Mouse (Mus musculus) layer of hippocampus, postnatal 25 days (tissue): Measurements from ENCODE around the gene Fabp2. TPM values are rescaled to one million over a fixed set of nuclear protein-coding genes. Genes with fewer than 3 reads are reported as not detected.

Experiments used
- DNase-seq, 2 experiments: peaks; one replicate each; pipeline ENCODE4 v3.0.0; 2022; ENCODE audit warnings: mixed read lengths in 2 of 2, low spot score in 1 of 2; ENCODE audit errors: extremely low spot score in 1 of 2
- total RNA-seq, 2 experiments: library from RNA; stranded (reverse); gene quantifications; 2 replicates each; pipeline ENCODE4 v1.2.3; 2021

The Fabp2 gene
- not detected for total RNA-seq

DNA sequence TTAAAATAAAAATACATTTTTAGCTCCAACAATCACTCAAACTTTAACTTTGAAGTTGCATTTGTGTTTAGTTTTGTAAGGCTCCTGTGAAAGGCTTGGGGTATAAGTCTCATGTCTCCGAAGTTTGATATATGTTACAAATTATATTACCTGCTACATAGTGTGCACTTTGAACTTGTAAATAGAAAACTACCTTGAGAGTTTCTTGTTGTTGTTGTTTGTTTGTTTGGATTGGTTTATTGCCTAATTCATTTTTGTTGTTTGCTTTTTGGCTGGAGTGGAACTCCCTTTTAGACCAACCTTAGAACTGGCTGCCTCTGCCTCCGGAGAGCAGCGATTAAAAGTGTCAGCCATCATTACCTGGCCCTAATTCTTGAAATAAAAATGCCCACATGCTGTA, at the start of gene Fabp2:
Gene Fabp2 (plus strand): TSS at position 301 of the 400 bp plus-strand sequence.
- no peak for DNase-seq

DNA sequence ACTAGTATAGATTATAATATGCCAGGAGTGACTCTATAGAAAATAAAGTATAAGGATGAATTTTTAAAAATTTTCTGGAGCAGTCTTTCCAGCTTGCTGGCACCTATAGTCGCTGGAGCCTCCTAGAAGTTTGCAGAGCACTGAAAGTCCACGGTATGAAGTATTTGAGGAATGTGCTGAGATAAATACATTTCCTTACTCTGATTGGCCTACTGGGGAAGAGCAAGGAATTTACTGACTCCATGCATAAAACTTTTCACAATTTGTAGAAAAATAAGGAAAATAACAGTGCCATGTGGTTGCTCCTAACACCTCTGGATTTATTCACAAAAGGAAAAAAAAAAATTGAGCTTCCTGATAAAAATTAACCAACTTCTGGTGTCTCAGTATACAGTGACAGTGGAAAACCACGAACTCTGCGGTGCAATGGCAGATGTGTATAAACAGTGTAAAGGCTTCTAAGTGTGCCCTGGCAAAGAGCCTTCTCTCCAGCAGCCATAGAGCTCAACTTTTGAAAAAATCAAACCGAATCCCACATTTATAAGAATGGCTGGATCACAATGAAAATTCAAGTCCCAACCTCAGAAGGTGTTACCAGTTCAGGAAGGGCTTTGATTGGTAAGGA, 46.4 kb upstream of the Fabp2 start:
- no peak for DNase-seq

DNA sequence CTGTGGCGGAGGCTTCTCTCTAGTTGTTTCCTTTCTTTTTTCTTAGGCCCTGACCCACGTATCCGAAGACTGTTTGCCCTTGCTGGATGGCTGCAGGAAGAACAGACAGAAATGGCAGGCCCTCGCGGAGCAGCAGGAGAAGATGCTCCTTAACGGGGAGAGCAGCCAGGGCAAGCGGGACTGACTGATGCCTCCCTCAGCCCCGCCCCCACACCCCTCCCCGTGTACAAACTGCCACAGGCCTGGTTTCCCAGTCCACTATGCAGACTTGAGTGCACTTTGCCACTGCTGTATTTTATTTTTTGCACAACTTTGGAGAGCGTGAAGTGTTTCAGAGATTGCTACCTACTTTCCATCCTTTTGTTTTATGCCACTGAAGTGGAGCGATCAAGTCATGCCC, 39.7 kb upstream of the Fabp2 start:
- no peak for DNase-seq

DNA sequence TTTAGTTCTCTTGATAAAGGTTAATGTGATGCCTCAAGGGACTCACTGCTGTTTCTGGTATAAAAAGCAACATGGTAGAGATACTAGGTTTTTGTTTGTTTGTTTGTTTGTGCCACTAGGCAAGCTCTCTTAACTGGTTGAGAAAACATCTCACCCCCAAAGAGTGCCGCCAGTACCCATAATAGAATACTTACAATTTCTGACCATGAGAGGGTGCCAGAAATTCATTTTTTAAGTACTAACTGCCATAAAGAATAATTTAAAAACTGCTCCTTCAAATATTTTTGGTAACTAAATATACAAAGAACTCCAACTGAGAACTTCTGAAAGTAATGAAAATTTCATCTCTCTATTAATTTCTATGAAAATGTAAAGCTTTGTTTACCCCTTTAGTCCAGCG, 35.0 kb upstream of the Fabp2 start:
- no peak for DNase-seq

DNA sequence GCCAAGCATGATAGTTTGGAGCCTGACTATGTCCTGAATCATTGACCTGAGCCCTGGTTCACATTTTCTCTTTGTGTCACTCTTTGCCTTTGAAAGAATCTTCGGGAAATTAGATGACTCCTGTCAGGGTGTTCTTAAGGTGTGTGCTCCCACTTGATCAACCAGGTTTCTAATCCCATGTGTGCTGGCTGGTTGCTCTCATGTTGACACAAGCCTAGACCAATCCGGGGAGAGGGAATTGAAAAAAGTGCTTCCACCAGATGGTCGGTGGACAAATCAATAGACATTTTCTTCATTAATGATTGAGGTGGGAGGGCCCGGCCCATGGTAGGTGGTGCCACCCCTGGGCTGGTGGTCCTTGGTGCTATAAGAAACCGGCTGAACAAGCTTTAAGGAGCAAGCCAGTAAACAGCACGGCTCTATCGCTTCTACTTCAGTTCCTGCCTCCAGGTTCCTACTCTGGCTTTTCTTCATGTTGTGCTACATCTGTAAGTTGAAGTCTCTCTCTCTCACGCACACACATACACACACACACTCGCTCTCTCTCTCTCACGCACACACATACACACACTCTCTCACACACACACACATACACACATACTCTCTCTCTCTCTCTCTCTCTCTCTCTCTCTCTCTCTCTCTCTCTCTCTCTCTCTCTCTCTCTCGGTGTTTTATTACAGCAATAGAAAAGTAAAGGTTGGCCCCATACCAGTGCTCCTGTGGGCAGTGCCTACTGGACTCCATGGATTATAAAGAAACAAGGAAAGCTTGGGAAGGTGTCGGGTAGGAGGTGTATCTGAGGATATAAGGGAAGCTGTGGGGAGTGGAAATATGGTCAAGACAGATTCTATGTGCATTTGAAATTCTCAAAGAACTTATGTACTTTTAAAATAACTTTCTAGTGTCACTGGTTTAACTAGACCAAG, 34.0 kb upstream of the Fabp2 start:
- no peak for DNase-seq

DNA sequence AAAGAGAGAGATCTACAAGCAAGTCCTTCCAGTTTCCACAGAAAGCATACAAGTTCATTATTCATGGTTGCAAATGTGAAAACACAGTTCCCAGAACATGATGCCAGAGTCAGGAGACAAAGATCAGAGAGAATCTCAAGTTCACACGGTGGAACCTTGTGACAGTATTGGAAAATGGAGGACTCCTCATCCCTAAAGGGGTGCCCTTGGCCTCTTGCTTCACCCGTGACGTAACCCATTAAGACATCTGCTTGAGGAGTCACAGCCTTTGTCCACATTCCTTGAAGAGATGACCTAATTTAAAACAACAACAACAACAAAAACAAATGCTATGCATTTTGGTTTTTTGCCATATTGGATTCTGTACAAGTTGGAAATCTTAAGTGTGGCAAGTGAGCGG, 29.8 kb upstream of the Fabp2 start:
- no peak for DNase-seq

DNA sequence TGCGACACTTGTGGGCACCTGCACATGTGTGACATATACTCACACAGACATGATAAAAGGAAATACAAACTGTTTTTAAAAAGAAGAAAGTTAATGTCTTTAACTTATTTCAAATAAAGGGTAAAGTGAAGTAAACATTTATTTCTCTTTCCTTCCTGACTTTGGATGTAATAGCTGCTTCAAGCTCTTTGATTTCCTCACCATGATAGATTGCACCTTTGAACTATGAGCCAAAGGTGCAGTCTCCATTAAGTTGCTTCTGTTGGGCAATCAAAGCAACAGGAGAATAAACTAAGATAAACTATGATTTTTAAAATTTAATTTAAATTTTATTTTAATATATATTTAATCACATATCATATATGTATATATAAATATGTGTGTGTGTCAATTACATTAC, 26.6 kb upstream of the Fabp2 start:
- DNase-seq = no peak

DNA sequence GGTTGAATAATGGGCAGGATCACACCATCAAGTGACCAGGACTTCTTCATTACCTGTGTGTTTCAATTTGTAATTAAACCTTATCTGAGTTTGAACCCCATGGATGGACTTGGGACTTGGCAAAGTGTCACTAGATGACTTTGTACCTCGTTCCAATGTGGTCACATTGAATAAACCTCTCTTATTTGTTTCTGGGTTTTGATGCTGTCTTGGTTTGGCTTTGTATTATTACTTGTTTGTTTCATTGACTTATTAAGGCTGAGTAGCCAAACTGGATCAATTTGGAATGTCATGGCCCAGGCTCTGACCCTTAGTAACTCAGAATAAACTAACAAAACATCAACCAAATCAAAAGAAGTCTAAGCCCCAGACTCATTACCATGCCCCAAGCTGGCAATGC, 23.3 kb upstream of the Fabp2 start:
- DNase-seq = no peak

DNA sequence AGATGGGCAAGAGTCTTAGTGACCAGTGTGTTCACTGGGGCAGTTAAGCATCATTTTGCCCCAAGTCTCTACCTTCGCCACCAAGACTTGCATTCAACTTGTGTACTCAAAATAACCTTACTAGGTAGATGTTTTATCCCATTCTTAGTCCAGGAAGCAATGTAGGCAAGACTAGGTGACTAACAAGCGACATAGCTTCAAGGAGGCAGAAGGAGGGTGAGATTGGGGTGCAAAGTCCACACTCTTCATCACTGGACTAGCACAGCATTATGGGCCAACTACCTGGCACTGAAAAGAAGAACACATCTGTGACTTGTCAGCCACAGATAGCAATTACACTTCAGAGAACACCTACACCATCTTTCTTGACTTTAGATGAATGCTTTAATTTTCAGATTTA, 18.0 kb upstream of the Fabp2 start:
- DNase-seq = no peak

DNA sequence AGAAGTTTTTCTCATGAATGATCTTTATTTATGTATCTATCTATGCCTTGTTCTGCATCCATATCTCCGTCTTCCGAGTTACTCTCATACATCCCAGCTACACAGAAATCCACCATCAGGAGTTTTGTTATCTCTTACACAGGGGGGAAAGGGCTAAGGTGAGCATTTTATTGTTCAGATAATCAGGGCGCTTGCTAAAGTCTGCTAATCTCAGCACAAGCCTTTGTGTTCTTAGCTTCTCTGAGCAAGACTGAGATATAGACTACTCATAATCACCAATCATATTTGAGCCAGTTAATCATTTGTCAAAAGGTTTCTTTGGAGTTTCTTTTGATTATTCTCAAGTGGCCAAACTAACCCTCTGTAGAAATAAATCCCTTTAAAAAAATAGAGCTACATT, 17.3 kb upstream of the Fabp2 start:
- DNase-seq = no peak

DNA sequence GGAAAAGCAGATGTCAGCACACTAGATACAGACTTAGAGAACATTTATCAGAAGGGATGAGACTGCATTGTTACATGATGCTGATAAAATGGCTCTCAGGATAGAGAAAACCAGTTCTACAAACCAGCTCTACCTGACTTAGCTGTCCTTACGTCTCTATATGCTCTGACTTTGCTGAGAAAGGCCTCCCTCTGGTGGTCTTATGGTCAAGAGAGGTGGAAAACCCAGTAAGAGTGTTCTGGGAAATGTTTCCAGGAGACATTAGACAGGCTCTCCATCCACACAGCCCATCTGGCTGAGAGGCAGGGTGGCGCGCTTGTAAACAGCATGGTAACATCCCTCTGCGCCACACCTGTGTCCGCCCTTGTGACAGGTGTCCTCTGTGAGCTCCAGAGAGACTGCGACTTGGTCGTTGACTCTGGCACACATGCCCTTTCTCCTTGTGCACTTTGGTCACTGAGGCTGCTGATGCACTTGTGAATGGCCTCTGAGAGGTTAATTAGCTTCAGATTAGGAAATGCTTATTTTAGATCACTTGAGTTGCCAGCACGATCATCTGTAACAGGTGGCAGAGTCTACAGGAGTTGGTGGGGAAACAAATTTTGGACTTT, 16.1 kb upstream of the Fabp2 start:
- no peak for DNase-seq

DNA sequence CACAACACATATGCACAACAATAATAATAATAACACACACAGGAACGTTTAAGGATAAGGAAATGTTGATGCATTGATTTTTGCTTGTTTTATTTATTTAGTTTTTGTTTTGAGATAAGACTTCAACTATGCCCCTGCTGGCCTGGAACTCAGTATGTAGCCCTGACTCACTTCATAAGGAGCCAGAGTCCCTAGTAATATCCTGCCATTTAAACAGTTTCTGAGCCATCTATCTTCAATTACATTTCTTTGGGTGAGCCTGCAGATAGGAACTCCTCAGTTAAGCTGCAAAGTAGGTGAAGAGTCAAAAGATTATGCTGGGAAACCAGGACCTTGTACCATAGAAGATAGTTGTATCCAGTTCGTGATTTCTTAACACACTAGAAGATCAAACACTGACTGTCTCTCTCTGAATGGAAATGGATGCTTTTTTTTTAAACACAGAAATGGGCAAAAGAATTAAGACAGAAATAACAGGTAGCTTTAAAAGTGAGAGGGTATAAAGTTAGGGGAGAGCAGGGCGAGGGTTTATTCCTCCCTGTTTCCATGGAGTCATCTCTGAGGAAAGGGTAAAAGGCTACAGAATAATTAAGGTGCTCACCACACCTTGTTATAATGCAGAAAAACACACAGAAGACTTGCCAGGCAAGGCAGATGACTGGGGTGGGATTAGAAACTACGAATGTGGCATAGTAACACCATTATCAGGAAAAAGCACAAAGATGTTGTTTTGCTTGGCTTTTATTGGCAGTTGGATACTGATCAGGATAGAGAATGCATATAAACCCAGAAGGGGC, 7.2 kb upstream of the Fabp2 start:
- no peak for DNase-seq

DNA sequence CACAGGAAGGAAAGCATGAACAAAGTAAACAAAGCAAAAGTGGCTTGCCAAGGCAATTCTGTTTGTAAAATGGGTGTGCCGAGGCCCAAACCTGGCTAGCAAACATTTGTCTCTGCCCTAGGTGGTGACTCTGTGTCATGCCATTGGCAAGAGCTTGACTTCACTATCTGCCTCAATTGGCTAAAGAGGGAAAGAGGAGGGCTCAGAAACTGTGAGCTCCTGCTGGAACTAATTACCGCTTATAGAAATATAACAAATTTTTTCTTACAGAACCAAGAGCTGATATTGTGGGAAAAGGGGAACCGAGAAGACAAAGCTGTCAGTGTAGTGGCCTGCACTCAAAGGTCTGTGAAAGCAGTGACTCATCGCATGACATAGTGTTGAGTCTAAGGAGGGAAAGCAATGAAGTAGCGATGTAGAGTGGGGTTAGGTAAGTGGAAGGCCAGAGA, 6.5 kb upstream of the Fabp2 start:
- DNase-seq = no peak

DNA sequence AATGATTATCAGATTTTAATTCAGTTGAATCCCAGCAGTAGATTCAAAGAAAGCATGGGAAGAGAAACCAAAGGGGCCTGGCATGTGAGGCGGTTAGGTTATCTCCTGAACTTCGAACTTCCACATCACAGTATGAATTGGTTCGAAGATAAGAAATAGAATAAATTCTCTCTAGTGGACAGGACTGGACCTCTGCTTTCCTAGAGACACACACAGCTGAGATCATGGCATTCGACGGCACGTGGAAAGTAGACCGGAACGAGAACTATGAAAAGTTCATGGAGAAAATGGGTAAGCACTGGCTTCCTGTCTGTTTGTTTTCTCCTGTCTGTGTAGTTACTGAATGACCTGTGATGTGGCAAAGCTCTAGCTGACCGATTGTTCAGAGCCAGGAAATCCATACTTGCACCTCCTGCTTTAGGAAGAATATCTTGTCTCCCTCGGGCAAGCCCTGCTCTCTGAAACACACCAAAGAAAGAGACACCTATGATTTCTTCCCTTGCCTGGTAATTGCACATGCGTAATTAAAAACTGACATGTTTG, 388 bp downstream of the Fabp2 start:
- DNase-seq = no peak

DNA sequence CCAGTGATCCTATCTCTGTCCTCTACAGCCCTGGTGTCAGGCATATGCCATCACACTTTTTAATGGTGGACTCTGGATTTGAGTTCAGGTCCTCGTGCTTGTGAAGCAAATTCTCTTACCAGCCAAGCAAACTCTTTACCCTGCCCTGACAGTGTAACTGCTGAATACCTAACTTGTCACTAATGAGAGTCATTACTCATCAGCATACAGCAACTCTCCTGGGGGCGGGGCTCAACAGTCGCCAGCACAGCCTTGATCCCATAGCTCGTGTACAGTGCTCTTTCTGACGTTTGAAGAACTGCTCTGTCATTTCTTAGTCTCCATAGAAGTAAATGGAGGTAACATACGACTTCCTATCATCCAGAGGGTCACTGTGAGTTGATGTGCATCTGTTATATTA, 3.4 kb downstream of the Fabp2 start:
- DNase-seq = no peak

DNA sequence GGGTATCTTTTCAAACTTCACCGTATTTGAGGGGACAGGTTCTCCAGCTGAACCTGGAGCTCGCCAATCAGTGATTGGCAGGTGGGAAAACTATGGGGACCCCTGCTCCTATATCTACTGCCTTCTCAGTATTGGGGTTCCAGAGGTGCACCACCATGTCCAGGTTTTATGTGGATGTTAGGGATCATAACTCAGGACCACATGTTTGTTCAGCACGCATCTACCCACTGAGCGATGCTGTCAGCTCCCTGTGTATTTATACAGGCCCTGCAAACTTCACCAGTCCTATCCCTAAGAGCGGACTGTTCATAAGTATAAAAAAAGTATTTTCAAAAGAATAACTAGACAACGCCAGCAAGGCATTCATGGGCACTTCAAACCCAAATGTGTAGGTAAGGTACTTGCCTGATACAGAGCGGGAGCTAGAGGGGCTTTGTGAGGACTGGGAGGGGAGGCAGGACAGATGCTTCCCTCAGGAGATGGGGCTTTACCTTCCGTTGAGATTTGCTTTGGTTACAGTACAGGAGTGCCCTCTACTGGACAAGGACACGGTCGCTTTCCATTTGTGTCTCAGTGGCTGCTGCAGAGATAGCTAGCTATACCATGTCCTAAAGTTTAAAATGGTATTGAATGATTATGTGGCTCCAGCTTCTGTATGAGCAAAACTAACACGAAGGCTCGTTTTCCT, 9.0 kb downstream of the Fabp2 start:
- DNase-seq = peak; percentile 19 to 35

DNA sequence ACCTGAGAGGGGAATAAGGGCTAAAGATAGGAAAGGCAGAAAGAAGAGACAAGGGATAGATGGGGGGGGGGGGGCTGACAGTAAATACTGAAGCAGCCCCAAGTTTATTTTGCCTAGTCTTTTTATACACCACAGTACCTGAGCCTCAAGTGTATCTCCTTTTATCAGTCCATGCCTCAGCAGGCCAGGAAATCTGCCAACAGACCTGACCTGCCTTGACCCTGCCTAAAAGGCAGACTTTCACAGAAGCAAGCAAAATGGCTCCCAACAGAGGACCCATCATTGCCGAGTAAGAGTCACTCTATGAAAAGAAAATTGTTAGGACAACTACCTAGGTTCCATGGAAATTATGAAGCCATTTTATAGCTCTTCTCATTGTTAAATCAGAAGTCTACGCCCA, 13.0 kb downstream of the Fabp2 start:
- no peak for DNase-seq

DNA sequence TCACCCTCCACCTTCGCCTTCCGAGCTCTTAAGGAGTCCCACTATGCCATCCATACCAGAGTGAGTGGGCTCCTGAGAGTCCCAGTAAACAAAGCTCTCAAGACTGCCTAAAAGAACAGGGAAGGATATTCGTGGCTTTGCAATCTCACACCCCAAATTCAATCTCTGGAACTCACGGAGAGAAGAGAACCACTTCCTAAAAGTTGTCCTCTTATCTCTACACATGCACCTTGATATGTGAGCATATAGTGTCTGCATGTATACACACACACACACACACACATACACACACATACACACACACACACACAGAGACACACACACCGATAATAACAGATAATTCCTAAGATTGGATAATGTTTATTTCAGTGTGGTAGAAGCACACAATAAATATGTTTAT, 20.6 kb downstream of the Fabp2 start:
- no peak for DNase-seq

DNA sequence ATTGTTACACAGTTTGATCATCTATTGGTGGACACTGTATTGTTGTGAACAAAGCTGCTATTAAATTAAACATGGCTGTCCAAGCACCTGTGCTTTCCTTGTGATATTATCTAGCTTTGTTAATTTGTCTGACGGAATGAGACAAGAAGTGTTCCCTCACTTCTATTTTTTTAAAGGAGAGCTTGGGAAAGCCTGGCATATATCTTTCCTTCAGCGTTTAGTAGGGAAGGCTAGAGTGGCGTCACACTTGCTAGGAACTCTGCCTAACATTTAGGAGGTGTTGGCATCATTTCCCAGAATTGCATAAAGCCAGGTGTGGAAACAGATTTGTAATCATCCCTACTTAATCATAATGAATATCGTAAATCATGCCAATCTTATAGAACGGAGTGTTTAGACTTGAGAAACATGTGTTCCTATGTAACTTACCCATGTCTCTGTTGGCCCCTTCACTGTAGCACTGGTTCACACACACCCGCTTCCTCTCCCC, 21.4 kb downstream of the Fabp2 start:
- DNase-seq = no peak

DNA sequence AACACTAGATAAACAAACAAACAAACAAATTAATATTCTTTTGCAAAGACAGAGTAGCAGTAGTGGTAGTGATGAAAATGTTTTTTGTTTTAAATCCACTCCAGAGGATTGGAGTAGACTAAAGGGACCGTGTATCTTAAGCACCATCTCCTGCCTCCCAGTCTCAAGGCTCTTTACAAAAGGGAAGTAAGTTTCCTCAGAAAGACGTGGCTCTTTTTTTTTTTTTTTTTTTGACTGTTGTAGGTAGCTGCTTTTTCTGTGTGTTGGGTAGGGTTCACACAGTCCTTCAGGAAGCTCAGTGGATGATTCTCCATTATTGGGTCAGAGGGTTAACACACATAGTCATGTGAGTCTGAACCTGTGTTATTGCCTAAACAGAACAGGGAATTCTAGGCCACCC, 23.8 kb downstream of the Fabp2 start:
- DNase-seq = no peak
